7 mouse cellular contexts compared by ENCODE assay signal in the genomic region with DNA sequence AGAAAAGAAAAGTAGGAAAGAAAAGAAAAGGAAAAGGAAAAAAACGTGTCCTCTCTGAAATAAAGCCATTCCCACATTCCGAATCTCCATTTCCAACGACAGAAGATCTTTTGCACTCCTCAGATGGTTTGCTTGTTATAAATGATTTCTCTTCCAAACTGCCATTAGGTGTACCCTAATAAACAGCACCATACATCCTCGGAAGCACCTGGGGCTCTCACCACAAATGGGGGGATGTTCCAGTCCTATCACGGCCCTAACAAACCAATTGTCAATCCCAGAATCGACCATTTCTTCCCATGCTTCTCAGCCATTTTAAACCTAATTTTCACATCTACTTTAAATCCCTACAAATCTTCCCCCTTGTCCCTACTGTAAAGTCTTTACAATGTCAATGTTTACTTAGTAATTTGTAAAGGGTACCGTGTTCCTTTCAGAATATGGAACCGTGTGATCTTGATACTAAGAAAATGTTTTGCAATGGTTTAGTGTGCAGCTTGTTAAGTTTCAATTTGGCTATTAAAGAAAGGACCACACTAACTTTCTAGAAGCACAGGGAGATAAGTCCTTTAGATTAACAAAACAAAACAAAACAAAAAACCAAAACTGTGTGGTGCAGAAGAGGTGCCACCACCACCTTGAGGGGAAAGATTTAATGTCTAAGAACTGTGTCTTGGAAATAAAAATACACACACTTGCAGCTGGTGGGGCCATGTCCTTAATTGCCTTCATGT.
DNase-seq lines count a peak whose midpoint lies in the region; ATAC-seq lines count a peak whose summit lies in the region.

No protein-coding gene starts in this region.

- no peak overlapping the region for H3K9ac ChIP-seq in neural tube, embryonic 11.5 days (ENCODE audit: low read length)
- peak overlapping the region; percentile 40; the same call in 1 of the 2 replicates for H3K9ac ChIP-seq in forebrain, embryonic 11.5 days (ENCODE audit: low read length)
- H3K9ac ChIP-seq in limb, embryonic 15.5 days = peak overlapping the region; percentile 35; the same call in 1 of the 2 replicates
- peak overlapping the region; percentile 68 for H3K9ac ChIP-seq in stomach, embryonic 16.5 days (ENCODE audit: low read length)

- H3K4me1 ChIP-seq in neural tube, embryonic 11.5 days (ENCODE audit: control insufficient read depth, insufficient read depth, low read length) = peaks cover 12% of the 10 kb centered on the region; the same call in 1 of the 2 replicates
- H3K4me1 ChIP-seq in forebrain, embryonic 11.5 days (replicated peaks; ENCODE audit: control insufficient read depth, insufficient read depth, low read length) = peaks cover 5% of the 10 kb centered on the region; the same call in 1 of the 2 replicates
- H3K4me1 ChIP-seq in limb, embryonic 15.5 days = peaks cover 8% of the 10 kb centered on the region
- H3K4me1 ChIP-seq in stomach, embryonic 16.5 days (ENCODE audit: control insufficient read depth, insufficient read depth, low read length) = peaks cover 15% of the 10 kb centered on the region

- H3K27ac ChIP-seq in neural tube, embryonic 11.5 days (ENCODE audit: low read depth, low read length) = no peak overlapping the region; the same call in 1 of the 2 replicates
- H3K27ac ChIP-seq in forebrain, embryonic 11.5 days (ENCODE audit: low read depth, low read length) = peak overlapping the region; percentile 91
- peak overlapping the region; percentile 90 for H3K27ac ChIP-seq in limb, embryonic 15.5 days
- H3K27ac ChIP-seq in stomach, embryonic 16.5 days (ENCODE audit: low read length) = peak overlapping the region; percentile 93

- H3K4me3 ChIP-seq in neural tube, embryonic 11.5 days (ENCODE audit: low read depth, low read length) = no peak overlapping the region
- no peak overlapping the region for H3K4me3 ChIP-seq in forebrain, embryonic 11.5 days (ENCODE audit: low read depth, low read length)
- H3K4me3 ChIP-seq in limb, embryonic 15.5 days = 0 out of 2 replicates have a peak overlapping the region, but pooled peaks have one; percentile 36
- peak overlapping the region; percentile 33 for H3K4me3 ChIP-seq in stomach, embryonic 16.5 days (replicated peaks; ENCODE audit: low read length)

- H3K27me3 ChIP-seq in neural tube, embryonic 11.5 days (ENCODE audit: control insufficient read depth, insufficient read depth, low read length) = no peaks in the 10 kb centered on the region
- no peaks in the 10 kb centered on the region for H3K27me3 ChIP-seq in forebrain, embryonic 11.5 days (ENCODE audit: control insufficient read depth, insufficient read depth, low read length)
- H3K27me3 ChIP-seq in limb, embryonic 15.5 days = no peaks in the 10 kb centered on the region
- H3K27me3 ChIP-seq in stomach, embryonic 16.5 days (ENCODE audit: control insufficient read depth, insufficient read depth, low read length) = no peaks in the 10 kb centered on the region

- H3K36me3 ChIP-seq in neural tube, embryonic 11.5 days (ENCODE audit: control insufficient read depth, insufficient read depth, low read length) = no peaks in the 10 kb centered on the region
- H3K36me3 ChIP-seq in forebrain, embryonic 11.5 days (ENCODE audit: control insufficient read depth, insufficient read depth, low read length) = no peaks in the 10 kb centered on the region
- no peaks in the 10 kb centered on the region for H3K36me3 ChIP-seq in limb, embryonic 15.5 days
- H3K36me3 ChIP-seq in stomach, embryonic 16.5 days (ENCODE audit: control insufficient read depth, insufficient read depth, low read length) = no peaks in the 10 kb centered on the region

- 33% methylated on average over 8 of the region's 8 CpGs for WGBS in neural tube, embryonic 11.5 days
- 35% methylated on average over 8 of the region's 8 CpGs for WGBS in forebrain, embryonic 11.5 days
- 19% methylated on average over 8 of the region's 8 CpGs for WGBS in limb, embryonic 15.5 days
- WGBS in stomach, embryonic 16.5 days = 15% methylated on average over 8 of the region's 8 CpGs

- H3K4me2 ChIP-seq in neural tube, embryonic 11.5 days (ENCODE audit: low read depth) = peak overlapping the region; percentile 45; the same call in 1 of the 2 replicates
- peak overlapping the region; percentile 63; the same call in 1 of the 2 replicates for H3K4me2 ChIP-seq in forebrain, embryonic 11.5 days (ENCODE audit: low read depth, low read length, severe bottlenecking)
- H3K4me2 ChIP-seq in limb, embryonic 15.5 days = peak overlapping the region; percentile 45
- H3K4me2 ChIP-seq in stomach, embryonic 16.5 days (ENCODE audit: low read depth, low read length) = peak overlapping the region; percentile 76

- intact Hi-C loops in left cerebral cortex, postnatal 36 days (cut with DNase I) = loop anchor here (2.0 kb wide), 1 partner anchor 51 kb away; no protein-coding TSS in a partner anchor

- H3K9me3 ChIP-seq in neural tube, embryonic 11.5 days (ENCODE audit: control insufficient read depth, low read length) = no peaks in the 10 kb centered on the region
- no peaks in the 10 kb centered on the region for H3K9me3 ChIP-seq in forebrain, embryonic 11.5 days (ENCODE audit: control insufficient read depth, low read length)
- no peaks in the 10 kb centered on the region for H3K9me3 ChIP-seq in limb, embryonic 15.5 days
- no peaks in the 10 kb centered on the region for H3K9me3 ChIP-seq in stomach, embryonic 16.5 days (replicated peaks; ENCODE audit: control insufficient read depth, low read length)

- no peak for ATAC-seq in neural tube, embryonic 11.5 days (ENCODE audit: insufficient read depth, low FRiP score, low TSS enrichment)
- ATAC-seq in forebrain, embryonic 11.5 days (replicated peaks; ENCODE audit: low FRiP score) = no peak
- no peak for ATAC-seq in limb, embryonic 15.5 days (ENCODE audit: insufficient number of reproducible peaks, low FRiP score, low TSS enrichment, low read depth)
- no peak for ATAC-seq in stomach, embryonic 16.5 days (ENCODE audit: insufficient read depth, low FRiP score)
- ATAC-seq in granulocyte monocyte progenitor cell, adult 5-6 weeks (replicated peaks; ENCODE audit: poor library complexity, severe bottlenecking) = no peak

- DNase-seq in neural tube, embryonic 11.5 days (ENCODE audit: low spot score) = no peak
- DNase-seq in neural tube, embryonic 10.5 days (ENCODE audit: extremely low spot score, low spot score) = no peak
- DNase-seq in forebrain, embryonic 11.5 days (ENCODE audit: low spot score) = no peak
- no peak for DNase-seq in left cerebral cortex, postnatal 36 days (ENCODE audit: low spot score in 2 of 2)

Comparison
In these comparisons a context has a peak if more than half of its experiments do, and no peak if none do; other contexts are left out.
1. H3K4me3 ChIP-seq: peak in limb, embryonic 15.5 days (single experiment) and stomach, embryonic 16.5 days (single experiment); none in neural tube, embryonic 11.5 days (single experiment) and forebrain, embryonic 11.5 days (single experiment).
2. Peak in every context shown above with its lines, with median percentiles within 50 percentile points of each other: H3K4me2 ChIP-seq.